Mouse (Mus musculus): Measurements from ENCODE around the gene Myo1b.

The Myo1b gene

DNA sequence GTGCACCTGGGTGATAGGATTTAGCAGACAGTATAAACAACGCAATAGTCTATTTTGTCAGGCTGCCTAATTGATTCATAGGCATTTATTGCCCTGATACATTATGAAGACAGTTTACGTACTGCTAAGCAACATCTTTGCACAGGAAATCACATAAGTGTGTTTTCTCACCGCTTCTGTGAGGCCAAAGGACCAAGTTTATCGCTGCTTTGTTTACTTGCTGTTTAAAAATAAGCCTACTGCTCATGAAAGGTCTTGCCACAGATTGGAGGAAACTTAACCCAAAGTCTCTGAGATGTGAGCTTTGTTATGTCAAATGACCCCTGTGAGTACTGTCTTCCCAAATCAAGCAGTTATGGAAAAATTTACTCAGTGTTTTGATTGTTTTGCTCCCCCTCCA, 187.1 kb downstream of the Myo1b start:
- DNase-seq (ENCODE audit: low spot score in 2 of 2): no peak

DNA sequence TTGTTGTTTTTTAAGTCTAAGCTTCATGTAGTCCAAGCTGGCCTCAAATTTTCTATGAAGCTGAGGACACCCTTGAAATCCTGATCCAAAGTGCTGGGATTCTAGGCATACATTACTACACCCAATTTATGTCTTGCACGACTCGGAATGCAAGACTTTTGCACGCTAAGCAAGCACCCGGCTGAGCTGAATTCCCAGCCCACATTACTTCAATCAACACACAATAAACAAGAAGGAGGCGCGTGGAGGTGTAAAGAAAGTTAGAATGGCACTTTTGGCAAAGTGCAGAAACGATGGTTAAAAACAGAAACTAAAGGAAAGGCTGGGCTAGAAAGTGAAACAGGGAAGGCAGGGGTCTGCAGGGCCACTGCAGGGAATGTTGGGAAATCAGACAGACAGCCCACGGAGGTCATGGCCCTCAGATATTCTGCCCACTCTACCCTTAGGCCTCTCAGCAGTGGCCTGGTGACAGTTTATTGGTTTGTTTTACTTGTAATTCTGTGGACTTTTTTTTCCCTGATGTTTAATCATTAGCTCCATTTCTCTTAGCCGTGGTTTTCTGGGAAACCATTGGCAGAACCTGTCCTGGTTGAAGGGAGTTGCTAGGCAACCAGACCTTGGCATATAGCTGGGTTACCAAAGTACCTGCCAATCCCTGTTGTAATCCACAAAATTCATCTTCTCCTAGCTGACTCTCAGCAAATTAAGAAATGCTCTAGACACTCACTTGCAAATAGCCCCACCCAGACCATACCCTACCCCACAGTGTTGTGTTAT, 195.8 kb downstream of the Myo1b start:
- no peak for DNase-seq (ENCODE audit: low spot score in 2 of 2)

GRCm38 (mm10) chr1:51710831-51711230, 205.0 kb downstream of the Myo1b start:
- no peak for DNase-seq (ENCODE audit: low spot score in 2 of 2)

DNA sequence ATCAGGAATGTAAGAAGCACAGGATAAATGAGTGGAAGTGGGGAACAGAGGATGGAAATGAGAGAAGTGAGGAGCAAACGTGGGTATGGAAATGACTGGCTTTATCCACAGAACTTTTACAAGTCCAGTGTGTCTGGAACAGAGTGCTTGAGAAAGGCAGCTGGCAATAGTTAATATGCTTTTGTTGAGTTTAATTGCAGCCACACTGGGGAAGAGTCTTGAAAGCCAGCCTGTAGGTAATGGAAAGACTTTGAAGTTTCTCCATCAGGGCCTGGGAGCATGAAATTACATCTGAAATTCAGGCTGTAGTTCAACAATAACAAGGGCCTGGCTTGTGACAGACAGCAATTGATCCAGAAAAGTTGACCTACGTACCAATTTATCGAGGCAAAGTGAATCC, 209.8 kb downstream of the Myo1b start:
- DNase-seq (ENCODE audit: low spot score in 2 of 2): no peak

DNA sequence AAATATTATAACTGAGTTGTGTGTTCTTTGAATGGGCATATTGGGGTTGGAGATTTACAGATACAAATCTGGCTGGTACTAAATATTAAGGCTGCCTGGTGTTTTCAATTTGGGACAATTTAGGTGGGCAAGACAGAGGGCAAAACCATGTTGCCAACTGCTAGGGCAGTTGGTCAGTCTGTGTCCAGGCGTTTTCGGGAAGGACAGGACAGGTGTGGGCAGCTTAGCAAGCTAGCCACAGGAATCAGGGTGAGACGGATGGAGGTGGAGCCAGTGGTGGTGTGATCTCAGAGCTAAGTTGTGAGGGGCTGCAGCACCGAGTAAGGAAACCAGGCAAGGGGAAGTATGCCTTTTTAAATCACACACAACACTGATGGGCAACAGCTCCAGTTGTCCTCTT, 211.3 kb downstream of the Myo1b start:
- DNase-seq (ENCODE audit: low spot score in 2 of 2): no peak
